Mouse (Mus musculus): Measurements from ENCODE around the gene Vmn2r111. TPM values are rescaled to one million over a fixed set of nuclear protein-coding genes. Genes with fewer than 3 reads are reported as not detected.

Vmn2r111 gene
- polyA plus RNA-seq (2015; fragmentation: Nextera tagmentation; extraction: Ambion mirVana), result not detected in 2 replicates

DNA sequence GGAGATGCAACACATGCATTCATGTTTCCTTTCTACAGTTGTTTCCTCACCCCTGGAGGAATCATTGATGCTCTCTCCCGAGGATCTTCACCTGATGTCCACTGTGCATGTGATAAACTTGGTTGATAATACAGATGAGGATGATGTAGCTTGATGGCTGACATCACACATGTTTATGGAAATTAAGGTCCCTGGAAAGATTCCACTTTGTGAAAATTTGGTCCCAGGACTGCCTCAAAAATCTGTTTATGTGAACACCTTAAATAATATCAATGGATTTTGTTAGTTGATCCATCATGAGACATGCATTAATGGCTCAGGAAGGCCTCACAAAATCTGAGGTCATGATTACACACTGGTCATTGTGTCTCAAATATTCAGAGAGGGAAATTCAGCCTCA lies at the start of gene Vmn2r111:
TSS of gene Vmn2r111 (minus strand) at position 101 of the 400 bp plus-strand sequence.

GRCm38 (mm10) chr17:22600651-22601050 lies 27.4 kb upstream of the Vmn2r111 start, which contains the start of gene Vmn2r112:
TSS of gene Vmn2r112 (plus strand) at chr17:22600951.

Other genes starting within 250 kb of the Vmn2r111 start
- 8.2 TPM in 2 replicates for gene Zfp944, start 212.1 kb downstream of the Vmn2r111 start, polyA plus RNA-seq (2015; fragmentation: Nextera tagmentation; extraction: Ambion mirVana)
- gene Zfp758, start 212.0 kb downstream of the Vmn2r111 start, polyA plus RNA-seq (2015; fragmentation: Nextera tagmentation; extraction: Ambion mirVana), result 8.0 and 8.4 TPM in 2 replicates
- gene Zfp946, start 149.3 kb downstream of the Vmn2r111 start, polyA plus RNA-seq (2015; fragmentation: Nextera tagmentation; extraction: Ambion mirVana), result 23.3 and 23.5 TPM in 2 replicates
- not detected in 2 replicates for gene Vmn2r112, start 27.5 kb upstream of the Vmn2r111 start, polyA plus RNA-seq (2015; fragmentation: Nextera tagmentation; extraction: Ambion mirVana)

Data from neural tube, postnatal 0 days (tissue).